Mouse (Mus musculus) adipocyte (in vitro differentiated cells): Measurements from ENCODE around the gene Snap29.

Source experiments
- DNase-seq: peaks from one replicate; pipeline ENCODE4 v3.0.0-alpha.2; 2016; ENCODE audit warnings: low spot score

Gene Snap29

DNA sequence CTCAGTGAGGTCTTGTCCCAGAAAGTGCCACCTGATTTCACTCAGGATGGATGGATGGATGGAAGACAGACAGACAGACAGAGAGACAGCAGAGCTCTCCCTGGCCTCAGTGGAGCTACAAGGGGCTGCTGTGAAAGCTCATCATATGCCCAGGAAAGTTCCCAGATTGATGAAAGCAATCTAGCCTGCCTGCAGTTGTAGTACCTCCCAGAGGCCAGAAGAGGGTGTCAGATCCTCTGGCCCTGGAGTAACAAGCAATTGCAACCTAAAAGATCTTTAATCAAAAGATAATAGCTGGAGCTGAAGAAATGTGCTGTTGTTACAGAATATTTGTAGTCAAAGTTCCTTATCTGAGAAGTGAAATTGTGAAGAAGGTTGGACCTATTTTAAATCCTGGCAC, 68.3 kb downstream of the Snap29 start:
- peak; percentile 57 for DNase-seq

DNA sequence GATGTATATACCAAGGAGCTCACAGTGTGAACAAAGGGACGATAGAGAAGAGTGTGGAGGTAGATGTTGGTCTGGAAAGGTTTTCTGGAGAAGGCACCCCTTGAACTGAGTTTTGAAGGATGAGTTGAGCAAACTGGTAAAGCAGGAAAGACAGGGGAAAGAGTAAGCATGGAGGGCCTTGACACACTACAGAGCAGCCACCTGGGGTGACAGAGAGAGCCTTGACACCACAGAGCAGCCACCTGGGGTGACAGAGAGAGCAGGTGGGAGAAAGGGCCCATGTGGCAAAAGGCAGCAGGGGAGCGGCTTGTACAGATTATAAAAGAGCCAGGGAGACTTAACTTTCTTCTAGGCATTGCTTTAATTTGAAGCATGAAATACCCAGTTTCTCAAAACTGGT, 69.0 kb downstream of the Snap29 start:
- DNase-seq = no peak

DNA sequence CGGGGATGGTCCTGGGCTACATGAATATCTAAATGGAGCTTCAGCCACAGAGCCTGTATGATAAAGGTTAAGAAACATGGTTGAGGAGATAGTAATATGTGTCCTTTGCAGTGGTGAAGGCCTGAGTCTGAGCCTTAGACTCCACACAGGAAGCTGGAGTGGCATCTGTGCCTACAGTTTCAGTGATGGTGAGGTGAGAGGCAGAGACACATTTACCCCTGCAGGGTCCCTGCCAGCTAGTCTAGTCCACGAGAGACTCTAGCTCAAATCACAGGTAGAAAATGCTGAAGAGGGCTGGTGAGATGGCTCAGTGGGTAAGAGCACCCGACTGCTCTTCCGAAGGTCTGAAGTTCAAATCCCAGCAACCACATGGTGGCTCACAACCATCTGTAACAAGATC, 69.5 kb downstream of the Snap29 start:
- no peak for DNase-seq

DNA sequence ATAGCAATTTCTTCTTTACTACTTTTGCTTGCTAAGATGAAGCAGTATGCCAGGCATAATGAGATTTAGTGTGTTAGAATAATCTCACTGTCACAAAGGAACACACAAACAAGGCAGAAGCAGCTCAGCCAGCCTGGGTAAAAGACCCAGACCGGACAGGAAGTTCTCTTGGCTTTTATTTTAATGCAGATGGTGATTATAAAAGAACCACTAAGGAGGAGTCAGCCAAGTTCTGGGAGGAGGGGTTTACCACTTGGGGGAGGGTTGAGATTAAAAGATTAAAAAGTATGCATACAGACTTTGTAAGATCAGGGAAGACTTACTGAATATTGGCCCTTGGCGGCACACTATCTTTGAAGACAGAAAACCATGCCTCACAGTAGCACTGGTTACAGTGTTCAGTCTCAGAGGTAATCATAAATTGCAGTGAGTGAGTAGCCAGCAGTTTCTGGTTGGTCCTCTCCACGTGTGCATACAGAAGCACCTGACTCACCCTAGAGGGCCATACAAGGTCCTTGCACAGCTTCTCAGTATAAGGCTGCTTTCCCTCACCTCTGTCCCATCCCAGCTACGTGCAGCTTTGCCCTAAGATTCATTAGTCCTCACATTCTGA, 72.7 kb downstream of the Snap29 start:
- DNase-seq = no peak
